Mouse (Mus musculus): ENCODE data around the gene Ush2a. TPM values are rescaled to one million over a fixed set of nuclear protein-coding genes. Genes with fewer than 3 reads are reported as not detected.
A peak's percentile ranks its signal among the peaks of the same experiment; 100 is the strongest.

The Ush2a gene
- total RNA-seq, 1 experiment from 2014 or later = 0.07 TPM

GRCm38 (mm10) chr1:188772516-188773229 is 510.9 kb downstream of the Ush2a start:
- DNase-seq = no peak

DNA sequence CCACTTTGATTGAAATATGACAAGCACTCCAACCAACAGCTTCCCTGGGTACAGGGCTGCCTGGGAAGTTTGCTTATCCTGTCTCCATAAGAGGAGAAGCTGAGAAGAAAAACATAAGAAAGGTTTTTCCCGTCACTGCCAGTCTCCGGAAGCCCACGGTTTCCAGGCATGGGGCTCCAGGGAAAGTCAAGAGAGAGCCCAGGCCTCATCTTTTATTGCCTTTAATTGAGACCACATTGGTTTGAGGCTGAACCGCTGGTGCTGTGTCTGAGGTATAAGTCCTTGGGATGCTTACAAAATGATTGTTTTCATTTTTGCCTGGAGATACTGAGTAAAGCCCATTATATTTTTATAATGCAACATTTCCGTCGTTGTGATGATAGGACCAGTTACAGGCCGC is 511.8 kb downstream of the Ush2a start:
- DNase-seq = no peak

- no peak for DNase-seq
These were observed 515.8 kb downstream of the Ush2a start for GRCm38 (mm10) chr1:188777556-188778161.

- no peak for DNase-seq
These were observed 523.2 kb downstream of the Ush2a start for GRCm38 (mm10) chr1:188785056-188785455.

DNA sequence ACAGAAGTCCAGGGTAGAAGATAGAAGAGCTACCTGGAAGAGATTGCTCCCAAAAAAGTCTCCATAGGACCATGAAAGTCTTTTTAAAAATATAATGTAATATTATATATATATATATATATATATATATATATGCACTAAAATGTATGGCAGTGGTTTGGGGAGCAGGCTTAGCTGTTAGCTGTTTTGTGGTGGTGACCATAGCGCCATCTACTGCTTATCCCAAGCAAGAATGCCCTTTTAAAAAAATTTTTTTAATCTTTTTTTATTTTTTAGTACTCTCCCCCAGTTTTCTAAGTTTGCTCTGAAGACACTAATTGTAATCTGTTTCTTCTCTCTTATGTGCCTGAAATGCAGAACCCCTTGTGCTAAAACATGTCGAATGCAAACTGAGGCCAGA is 543.2 kb downstream of the Ush2a start:
- peak; percentile 13 for DNase-seq

GRCm38 (mm10) chr1:188805852-188806251 is 544.0 kb downstream of the Ush2a start:
- no peak for DNase-seq

DNA sequence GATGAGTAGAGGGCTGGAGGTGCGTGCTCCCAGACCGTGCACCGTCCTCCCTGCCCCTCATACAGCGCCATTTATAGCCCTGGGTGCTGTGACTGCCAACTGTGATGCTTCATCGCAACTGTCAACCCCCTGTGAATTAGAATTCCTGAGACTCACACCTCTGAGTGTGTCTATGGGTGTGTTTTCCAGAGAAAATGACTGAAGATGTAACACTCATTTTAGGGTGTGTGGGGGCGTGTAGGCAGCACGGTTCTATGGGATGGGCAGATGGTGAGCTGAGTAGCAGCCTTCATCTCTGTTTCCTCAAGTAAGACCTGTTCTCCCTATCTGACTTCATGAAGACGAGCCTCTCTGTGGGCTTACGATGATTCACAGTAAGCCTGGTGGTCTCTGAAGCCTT is 548.8 kb downstream of the Ush2a start:
- no peak for DNase-seq

DNA sequence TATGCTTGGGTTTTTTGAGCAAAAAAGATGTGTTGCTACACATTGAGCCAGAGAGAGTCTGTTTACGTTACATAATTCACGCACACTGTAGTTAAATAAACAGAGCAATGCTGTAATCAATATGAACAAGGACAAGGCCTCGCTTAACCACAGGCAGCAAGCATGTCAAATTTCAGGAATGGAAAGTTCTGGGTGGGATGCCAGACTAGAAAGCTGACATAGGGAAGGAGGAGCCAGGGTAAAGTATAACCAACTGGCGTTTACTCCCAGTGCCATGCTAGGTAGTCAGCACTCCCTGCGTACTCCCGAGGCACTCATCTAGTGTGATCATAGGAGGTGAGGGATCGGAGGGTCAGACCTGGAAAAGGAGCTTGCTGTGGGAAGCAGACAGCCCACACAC is 553.2 kb downstream of the Ush2a start:
- no peak for DNase-seq

GRCm38 (mm10) chr1:188824195-188824594 is 562.4 kb downstream of the Ush2a start:
- DNase-seq = no peak

- DNase-seq = no peak
These were observed 563.2 kb downstream of the Ush2a start for GRCm38 (mm10) chr1:188824878-188825532.

GRCm38 (mm10) chr1:188830527-188831407 is 568.9 kb downstream of the Ush2a start:
- no peak for DNase-seq

GRCm38 (mm10) chr1:188833906-188834305 is 572.1 kb downstream of the Ush2a start:
- no peak for DNase-seq

- DNase-seq = no peak
These were observed 572.9 kb downstream of the Ush2a start for GRCm38 (mm10) chr1:188834770-188835169.

DNA sequence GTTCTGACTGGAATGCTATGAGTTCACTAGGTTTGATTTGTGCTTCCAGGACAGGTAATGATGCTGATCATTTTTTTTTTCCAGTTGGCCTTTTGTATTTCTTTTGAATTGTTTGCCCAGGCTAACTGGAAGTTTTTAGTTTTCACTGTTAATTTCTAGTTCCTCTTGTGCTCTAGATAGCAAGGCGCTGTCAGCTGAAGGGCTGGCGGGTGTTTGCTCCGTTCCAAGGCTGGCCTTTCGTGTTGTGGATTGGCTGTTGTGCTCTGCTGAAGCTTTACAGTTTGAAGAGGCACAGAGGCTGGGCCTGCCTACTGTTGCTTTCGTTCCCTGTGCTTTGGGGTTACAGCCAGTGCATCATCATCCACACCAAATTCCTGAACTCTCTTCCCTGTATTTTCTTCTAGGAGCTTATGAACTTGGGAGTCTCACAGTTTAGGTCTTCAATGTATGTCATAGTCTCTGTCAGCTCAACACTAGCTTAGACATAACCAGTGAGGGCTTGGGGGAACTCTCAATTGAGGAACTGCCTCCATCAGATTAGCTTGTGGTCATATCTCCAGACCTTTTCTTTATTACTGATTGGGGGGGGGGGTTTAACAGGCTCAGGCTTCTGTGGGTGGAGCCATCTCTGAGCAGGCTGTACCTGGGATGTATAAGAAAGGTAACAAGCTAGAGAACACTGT is 575.9 kb downstream of the Ush2a start:
- no peak for DNase-seq

DNA sequence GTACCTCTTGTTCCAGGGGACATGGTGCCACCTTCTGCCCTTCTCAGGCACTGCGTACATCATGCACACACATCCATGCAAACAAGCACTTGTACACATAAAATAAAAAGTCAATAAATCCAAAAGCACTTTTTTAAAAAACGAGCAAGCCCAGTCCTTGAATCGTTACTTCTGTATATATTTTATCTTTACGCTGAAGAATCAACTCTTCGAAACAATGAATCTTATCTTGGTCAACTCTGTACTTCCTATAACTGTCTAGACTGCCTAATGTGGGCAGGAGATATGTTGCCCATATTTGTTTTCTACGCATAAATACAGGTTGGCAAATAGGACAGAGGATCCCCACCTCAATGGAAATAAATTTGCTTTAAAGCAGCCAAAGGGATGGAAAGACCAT is 585.4 kb downstream of the Ush2a start:
- no peak for DNase-seq

DNA sequence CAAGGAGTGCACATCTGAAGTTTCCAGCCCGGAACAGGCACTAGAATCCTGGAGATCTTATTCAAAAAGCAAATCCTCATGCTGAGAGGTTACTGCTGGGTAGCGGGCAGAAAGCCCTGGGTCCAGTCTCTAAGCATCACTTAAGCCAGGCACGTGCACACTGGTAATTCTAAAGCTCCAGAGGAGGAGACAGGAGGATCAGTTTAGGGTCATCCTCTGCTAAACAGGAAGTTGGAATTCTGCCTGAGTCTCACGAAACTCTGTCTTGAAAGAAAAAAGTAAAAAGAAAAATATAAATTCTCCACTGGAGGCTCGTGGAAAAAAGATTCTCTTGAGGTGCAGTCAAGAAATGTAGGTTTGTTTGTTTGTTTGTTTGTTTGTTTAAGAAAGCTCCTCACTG is 591.0 kb downstream of the Ush2a start:
- DNase-seq = no peak

DNA sequence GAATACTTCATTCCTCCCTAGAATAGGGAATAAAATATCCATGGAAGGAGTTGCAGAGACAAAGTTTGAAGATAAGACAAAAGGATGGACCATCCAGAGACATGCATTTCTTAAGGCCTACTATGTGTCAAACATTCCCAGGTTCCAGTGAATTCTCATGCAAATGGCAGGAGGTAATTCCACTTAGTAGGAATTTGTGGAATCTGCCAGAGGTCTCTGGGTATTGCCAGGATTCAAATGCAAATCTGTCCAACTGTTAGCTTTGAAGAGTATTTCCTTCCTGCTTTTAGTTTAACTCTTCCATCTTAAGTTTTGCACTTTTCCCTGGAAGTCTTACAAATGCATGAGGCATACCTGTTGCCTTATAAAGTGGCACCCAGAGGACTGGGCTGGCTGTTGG is 592.4 kb downstream of the Ush2a start:
- no peak for DNase-seq

- no peak for DNase-seq
These were observed 593.2 kb downstream of the Ush2a start for GRCm38 (mm10) chr1:188855034-188855433.

- DNase-seq = no peak
These were observed 597.9 kb downstream of the Ush2a start for GRCm38 (mm10) chr1:188859718-188860117.

DNA sequence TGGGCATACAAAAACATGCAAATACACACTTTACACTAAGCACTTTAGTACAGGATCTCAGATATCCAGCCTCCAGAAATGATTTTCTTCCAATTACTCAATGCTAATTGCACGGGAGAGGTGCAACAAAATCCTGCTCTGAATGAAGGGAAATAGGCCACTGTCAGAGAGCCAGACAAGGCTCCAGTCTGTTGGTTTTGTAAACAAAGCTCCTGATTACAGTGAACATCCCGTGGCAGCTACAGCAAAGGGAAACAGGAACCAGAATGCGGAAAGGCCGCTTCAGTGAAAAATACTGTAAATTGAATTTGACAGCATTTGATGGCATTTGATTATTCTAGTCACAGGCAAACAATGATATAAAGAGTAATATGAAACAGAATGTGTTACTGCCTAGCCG is 604.1 kb downstream of the Ush2a start:
- DNase-seq = no peak

- no peak for DNase-seq
These were observed 604.7 kb downstream of the Ush2a start for GRCm38 (mm10) chr1:188866515-188866914.

GRCm38 (mm10) chr1:188878531-188879055 is 616.8 kb downstream of the Ush2a start:
- no peak for DNase-seq

Data from adrenal gland, postnatal 14 days (tissue).